Mouse (Mus musculus) macrophage (primary cell): Measurements from ENCODE around the gene Cacna2d2. TPM values are rescaled to one million over a fixed set of nuclear protein-coding genes. Genes with fewer than 3 reads are reported as not detected.

Source experiments
- H3K27ac ChIP-seq: fragments of 350-480 bp; formaldehyde crosslinking; 2 replicates; pipeline ENCODE4 v1.9.0; 2021
- H3K36me3 ChIP-seq: fragments of 350-480 bp; formaldehyde crosslinking; 2 replicates; pipeline ENCODE4 v1.9.0; 2021; ENCODE audit errors: inconsistent target
- H3K4me3 ChIP-seq: fragments of 350-480 bp; formaldehyde crosslinking; 2 replicates; pipeline ENCODE4 v1.9.0; 2021; ENCODE audit errors: inconsistent target
- H3K79me2 ChIP-seq: fragments of 350-480 bp; formaldehyde crosslinking; 2 replicates; pipeline ENCODE4 v1.9.0; 2021; ENCODE audit errors: inconsistent target
- WGBS: methylation state at CpG from one replicate; pipeline ENCODE4 v1.1.7; 2026; ENCODE audit warnings: inconsistent platforms; ENCODE audit not compliant: missing documents; 5-methylcytosine and 5-hydroxymethylcytosine counted together
- polyA plus RNA-seq: library from polyadenylated mRNA; stranded (reverse); fragments of 250-400 nt; gene quantifications from 3 replicates; pipeline ENCODE4 v1.2.4, GENCODE M21; 2018; ENCODE audit warnings: inconsistent platforms
- total RNA-seq, 78 experiments: library from RNA; depleted of rRNA; stranded (reverse); fragments of 250-400 nt; gene quantifications; 1 replicate in 9 of 78; 2 replicates in 24 of 78; 3 replicates in 43 of 78; 4 replicates in 2 of 78; pipeline ENCODE4 v1.2.4; 2018; ENCODE audit warnings: inconsistent platforms in 56 of 78

Cacna2d2 gene
- not detected for total RNA-seq (2018; cell fraction: chromatin; rRNA removed)
- total RNA-seq (2018; cell fraction: cytosol; rRNA removed): not detected
- total RNA-seq (2018; cell fraction: nucleus; rRNA removed): not detected
- polyA plus RNA-seq: not detected in 3 replicates

- no peak within 1 kb of the TSS for H3K4me3 ChIP-seq
- no peaks in the 10 kb centered on the region for H3K79me2 ChIP-seq
- WGBS: 0% methylated on average over 39 of the region's 54 CpGs
- H3K36me3 ChIP-seq: no peaks in the 10 kb centered on the region
- no peak within 1 kb of the TSS for H3K27ac ChIP-seq
Observed at GRCm38 (mm10) chr9:107399491-107399971, at the start of gene Cacna2d2. Gene Cacna2d2 (plus strand): TSS chr9:107399612.

GRCm38 (mm10) chr9:107354826-107355225, 44.6 kb upstream of the Cacna2d2 start:
- Histone ChIP-seq H3K27ac (no peak overlapping the region), H3K4me3 (no peak overlapping the region), H3K36me3 (no peaks in the 10 kb centered on the region), H3K79me2 (no peaks in the 10 kb centered on the region)
- 75% methylated on average over 1 of the region's 1 CpGs for WGBS

- no peaks in the 10 kb centered on the region for H3K79me2 ChIP-seq
- 49% methylated on average over 6 of the region's 7 CpGs for WGBS
- H3K27ac ChIP-seq: no peak overlapping the region
- no peak overlapping the region for H3K4me3 ChIP-seq
- H3K36me3 ChIP-seq: no peaks in the 10 kb centered on the region
Observed at GRCm38 (mm10) chr9:107355870-107356765, 43.3 kb upstream of the Cacna2d2 start.

DNA sequence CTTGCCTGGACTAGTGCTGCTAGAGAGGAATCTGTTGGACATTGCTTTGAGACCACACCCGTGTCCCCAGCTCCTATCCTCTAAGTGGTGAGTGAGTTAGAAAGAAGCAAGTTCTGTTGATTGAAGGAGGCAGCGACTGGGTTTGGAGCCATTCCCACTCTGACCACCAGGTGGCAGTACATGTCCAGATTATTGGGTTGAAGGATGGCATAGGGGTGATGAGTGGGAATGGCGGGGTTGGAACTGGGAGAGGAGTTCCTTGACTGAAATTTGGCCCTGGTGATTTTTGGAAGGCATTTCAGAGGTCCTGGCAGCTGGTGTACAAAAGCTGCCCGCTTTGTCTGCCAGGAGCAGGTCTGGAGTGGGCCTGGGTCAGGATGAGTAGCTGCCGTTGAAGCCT, 41.8 kb upstream of the Cacna2d2 start:
- H3K4me3 ChIP-seq: no peak overlapping the region
- H3K36me3 ChIP-seq: no peaks in the 10 kb centered on the region
- WGBS: 27% methylated on average over 4 of the region's 5 CpGs
- no peak overlapping the region for H3K27ac ChIP-seq
- H3K79me2 ChIP-seq: no peaks in the 10 kb centered on the region

DNA sequence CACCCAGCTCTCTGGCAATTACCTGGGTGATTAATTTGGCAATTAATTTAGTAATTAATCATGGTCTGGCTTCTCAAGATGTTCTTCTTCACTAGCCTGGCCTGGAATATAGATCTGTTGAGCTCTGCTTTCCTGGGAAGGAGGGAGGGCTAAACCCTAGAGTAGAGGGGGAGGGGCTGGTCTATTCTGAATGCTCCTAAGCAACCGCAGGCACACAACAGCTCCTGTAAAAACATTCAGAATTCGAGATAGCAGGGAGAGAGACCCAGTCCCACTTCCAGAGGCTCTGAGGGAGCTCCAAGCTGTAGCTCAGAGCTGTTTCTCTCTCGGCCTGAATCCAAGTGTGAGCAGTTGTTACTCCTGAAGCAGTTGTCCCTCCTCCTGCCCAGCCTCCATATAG, 38.4 kb upstream of the Cacna2d2 start:
- no peak overlapping the region for H3K27ac ChIP-seq
- WGBS: 52% methylated on average over 3 of the region's 3 CpGs

DNA sequence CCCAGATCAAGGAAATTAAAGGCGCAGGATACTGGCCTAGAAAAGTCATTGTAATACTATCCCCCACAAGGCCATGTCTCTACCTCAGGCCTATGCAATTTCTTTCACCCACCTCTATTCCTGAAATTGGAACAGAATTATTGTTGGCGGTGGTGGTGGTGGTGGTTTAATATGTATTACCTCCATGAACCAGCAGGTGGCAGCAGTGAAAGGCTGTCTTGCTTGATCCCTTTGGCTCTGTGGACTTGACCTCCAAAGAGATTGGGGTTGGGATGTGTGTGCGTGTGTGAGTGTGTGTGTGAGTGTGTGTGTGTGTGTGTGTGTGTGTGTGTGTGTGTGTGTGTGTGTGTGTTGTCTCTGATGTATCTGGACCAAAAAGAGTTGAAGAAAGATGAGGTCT, 32.8 kb upstream of the Cacna2d2 start:
- H3K4me3 ChIP-seq: no peak overlapping the region
- no peak overlapping the region for H3K27ac ChIP-seq
- no peaks in the 10 kb centered on the region for H3K79me2 ChIP-seq
- 17% methylated on average over 2 of the region's 3 CpGs for WGBS
- H3K36me3 ChIP-seq: no peaks in the 10 kb centered on the region

More for the DNA sequence above, 38.4 kb upstream of the Cacna2d2 start:
- H3K4me3 ChIP-seq: no peak overlapping the region
- no peaks in the 10 kb centered on the region for H3K79me2 ChIP-seq
- no peaks in the 10 kb centered on the region for H3K36me3 ChIP-seq

DNA sequence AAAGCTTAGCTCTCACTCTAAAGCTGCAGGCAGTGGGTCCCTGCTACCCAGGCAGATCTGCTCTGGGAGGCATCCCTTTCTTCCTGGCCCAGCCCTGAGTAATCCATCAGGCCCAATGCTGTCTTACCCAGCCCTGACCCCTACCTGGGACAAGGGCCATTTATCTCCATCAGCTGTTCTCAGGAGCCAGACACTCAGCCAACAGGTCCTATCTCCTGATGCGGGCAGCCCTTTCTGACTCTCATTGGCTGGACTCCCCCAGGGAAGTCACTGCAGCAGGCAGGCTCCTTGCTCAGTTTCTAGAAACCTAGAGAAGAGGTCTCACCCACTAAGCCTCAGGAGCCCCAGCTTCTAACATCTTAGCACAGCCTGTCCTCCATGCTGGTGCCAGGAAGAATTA, 31.1 kb upstream of the Cacna2d2 start:
- no peak overlapping the region for H3K27ac ChIP-seq
- 100% methylated on average over 1 of the region's 1 CpGs for WGBS
- H3K36me3 ChIP-seq: no peaks in the 10 kb centered on the region
- no peaks in the 10 kb centered on the region for H3K79me2 ChIP-seq
- no peak overlapping the region for H3K4me3 ChIP-seq

DNA sequence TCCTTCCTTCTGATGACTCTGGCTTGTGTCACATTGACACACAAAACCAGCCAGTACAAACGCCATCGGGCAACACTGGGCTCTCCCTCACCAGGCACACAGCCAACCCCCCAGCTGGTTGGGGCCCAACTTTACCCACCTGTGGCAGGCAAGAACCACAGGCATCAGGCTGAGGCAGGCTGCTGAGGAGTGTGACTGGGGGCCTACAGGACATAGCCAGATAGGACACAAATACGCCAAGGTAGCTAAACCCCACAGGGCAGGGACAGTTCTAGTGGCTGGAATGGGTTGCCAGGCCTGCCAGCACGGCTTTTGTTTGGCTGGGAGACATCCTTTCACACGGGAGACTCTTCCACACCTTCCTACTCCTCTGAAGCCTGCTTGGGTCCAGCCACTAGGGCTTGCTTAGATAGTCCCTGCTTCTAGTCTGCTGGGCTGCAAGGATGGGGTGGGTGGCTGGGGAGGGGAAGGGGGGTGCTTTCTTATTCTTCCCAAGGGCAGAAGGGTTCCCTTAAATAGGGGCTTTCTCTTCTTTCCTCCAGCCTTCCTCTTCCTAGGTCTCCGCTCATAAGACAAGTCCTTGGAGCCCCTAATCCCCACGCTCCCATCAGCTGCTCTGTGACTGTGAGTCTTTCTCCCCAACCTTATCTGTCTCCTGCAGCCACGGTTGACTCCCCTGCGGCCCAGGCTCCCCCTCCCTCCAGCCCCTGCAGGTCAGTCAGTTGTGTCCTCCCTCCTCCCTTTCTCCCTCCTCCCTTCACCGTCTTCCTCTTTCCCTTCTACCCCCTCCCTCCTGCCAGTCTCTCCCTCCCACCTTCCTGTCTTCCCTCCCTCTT, 29.9 kb upstream of the Cacna2d2 start:
- Histone ChIP-seq H3K4me3 (no peak overlapping the region), H3K27ac (no peak overlapping the region), H3K79me2 (no peaks in the 10 kb centered on the region), H3K36me3 (no peaks in the 10 kb centered on the region)
- WGBS: 43% methylated on average over 10 of the region's 10 CpGs

DNA sequence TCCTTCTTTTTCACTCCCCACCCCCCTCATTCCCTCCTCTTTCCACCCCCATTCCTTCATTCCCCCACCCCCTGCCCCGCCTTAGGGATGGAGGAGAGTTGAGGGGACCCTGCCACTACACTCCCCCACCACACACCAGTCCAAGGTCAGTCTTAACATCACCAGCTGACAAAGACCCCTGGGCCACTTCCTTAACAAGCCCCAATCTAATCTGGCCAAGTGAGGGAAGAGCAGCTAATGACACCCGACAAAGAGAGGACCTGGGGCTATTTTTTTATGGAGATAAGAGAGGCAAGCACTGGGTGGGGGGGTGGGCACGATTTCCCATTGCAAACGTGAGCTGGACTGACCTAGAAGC, 29.3 kb upstream of the Cacna2d2 start:
- no peak overlapping the region for H3K4me3 ChIP-seq
- no peaks in the 10 kb centered on the region for H3K79me2 ChIP-seq
- no peak overlapping the region for H3K27ac ChIP-seq
- WGBS: 21% methylated on average over 3 of the region's 4 CpGs
- no peaks in the 10 kb centered on the region for H3K36me3 ChIP-seq

DNA sequence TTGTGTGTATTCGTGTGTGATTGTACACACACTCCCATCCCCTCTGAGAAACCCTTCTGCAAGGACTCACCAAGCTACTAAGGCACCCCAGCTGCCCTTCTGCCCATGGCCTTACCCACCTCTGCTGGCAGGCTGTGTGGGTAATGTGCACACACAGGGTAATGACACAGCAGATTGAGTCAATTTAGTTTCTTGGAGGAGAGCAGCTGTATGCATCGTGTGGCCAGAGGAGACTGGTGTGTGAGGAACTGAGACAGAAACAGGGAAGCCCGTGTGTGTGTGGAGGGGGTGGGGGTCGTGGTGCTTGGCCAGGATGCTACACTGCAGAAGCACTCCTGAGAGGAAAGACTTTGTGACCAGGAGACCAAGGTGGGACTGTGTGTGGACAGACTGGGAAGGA, 27.0 kb upstream of the Cacna2d2 start:
- 12% methylated on average over 4 of the region's 4 CpGs for WGBS
- Histone ChIP-seq H3K36me3 (no peaks in the 10 kb centered on the region), H3K4me3 (no peak overlapping the region), H3K79me2 (no peaks in the 10 kb centered on the region), H3K27ac (no peak overlapping the region)

GRCm38 (mm10) chr9:107374623-107375022, 24.8 kb upstream of the Cacna2d2 start:
- Histone ChIP-seq H3K36me3 (no peaks in the 10 kb centered on the region), H3K27ac (no peak overlapping the region), H3K79me2 (no peaks in the 10 kb centered on the region), H3K4me3 (no peak overlapping the region)
- WGBS: 43% methylated on average over 8 of the region's 8 CpGs

DNA sequence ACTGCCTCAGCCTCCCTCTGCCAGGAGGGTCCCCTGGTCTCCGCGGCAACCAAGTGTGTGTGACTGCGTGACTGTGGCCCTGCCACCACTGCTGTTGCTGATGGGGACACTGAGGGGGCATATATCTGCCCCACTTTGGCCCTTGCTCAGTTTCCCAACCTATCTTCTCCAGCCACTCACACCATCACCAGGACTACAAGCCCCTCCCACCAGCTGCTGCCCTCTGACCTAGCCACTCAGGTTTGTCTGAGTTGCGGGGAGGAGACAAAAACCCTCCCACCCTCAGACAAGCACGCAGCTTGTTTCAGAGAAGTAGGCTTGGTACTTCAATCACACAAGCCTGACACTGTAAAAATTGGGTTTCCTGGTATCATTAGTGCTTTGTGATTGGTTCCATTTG, 24.0 kb upstream of the Cacna2d2 start:
- Histone ChIP-seq H3K27ac (no peak overlapping the region), H3K79me2 (no peaks in the 10 kb centered on the region), H3K36me3 (no peaks in the 10 kb centered on the region), H3K4me3 (no peak overlapping the region)
- 61% methylated on average over 5 of the region's 5 CpGs for WGBS

GRCm38 (mm10) chr9:107377961-107378512, 21.4 kb upstream of the Cacna2d2 start:
- H3K27ac ChIP-seq: no peak overlapping the region
- H3K79me2 ChIP-seq: no peaks in the 10 kb centered on the region
- 2% methylated on average over 35 of the region's 35 CpGs for WGBS
- no peaks in the 10 kb centered on the region for H3K36me3 ChIP-seq
- H3K4me3 ChIP-seq: no peak overlapping the region

DNA sequence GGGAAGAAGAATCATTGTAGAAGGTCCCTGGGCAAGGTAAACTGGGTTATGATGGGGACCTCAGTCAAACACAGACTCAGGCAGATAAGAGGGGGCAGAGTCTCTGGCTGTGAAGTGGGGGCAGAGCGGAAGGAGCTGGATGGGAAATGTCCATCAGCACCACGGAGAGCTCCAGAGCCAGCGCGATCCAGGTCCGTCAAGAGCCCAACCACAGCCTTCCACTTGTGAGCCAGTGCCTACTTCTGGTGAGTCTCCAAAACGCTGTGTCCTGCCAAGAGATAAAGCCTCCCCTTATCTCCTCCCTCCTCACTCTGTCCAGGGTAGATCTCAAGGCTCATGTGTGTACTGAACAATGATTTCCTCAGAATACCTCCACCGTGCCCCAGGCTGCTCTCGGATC, 17.7 kb upstream of the Cacna2d2 start:
- H3K36me3 ChIP-seq: no peaks in the 10 kb centered on the region
- 27% methylated on average over 8 of the region's 8 CpGs for WGBS
- no peaks in the 10 kb centered on the region for H3K79me2 ChIP-seq
- no peak overlapping the region for H3K27ac ChIP-seq
- no peak overlapping the region for H3K4me3 ChIP-seq
